Mouse (Mus musculus): ENCODE data around the gene Ccdc89. TPM values are rescaled to one million over a fixed set of nuclear protein-coding genes. Genes with fewer than 3 reads are reported as not detected.

Ccdc89 gene
- polyA plus RNA-seq, 1 experiment from 2014 or later: 1.5 TPM

- no peaks in the 10 kb centered on the region for H3K9me3 ChIP-seq (ENCODE audit: control insufficient read depth, low read length)
- H3K36me3 ChIP-seq (ENCODE audit: control insufficient read depth, insufficient read depth, low read length): no peaks in the 10 kb centered on the region
- H3K27me3 ChIP-seq (replicated peaks; ENCODE audit: control insufficient read depth, insufficient read depth, low read length): no peaks in the 10 kb centered on the region
- WGBS: 60% methylated on average over 10 of the region's 10 CpGs
- H3K4me1 ChIP-seq (ENCODE audit: control insufficient read depth, insufficient read depth, low read depth, low read length): peaks cover 10% of the 10 kb centered on the region
- no peak overlapping the region for H3K27ac ChIP-seq (ENCODE audit: low read depth, low read length)
- H3K4me2 ChIP-seq (ENCODE audit: low read length): no peak overlapping the region
- H3K4me3 ChIP-seq (ENCODE audit: low read length): no peak overlapping the region
- no peak overlapping the region for H3K9ac ChIP-seq (ENCODE audit: low read depth, low read length)
- ATAC-seq: no peak
Measured at GRCm38 (mm10) chr7:90460330-90460729, 34.0 kb downstream of the Ccdc89 start.

- no peak for ATAC-seq
Measured at GRCm38 (mm10) chr7:90460930-90461329, 34.6 kb downstream of the Ccdc89 start.

DNA sequence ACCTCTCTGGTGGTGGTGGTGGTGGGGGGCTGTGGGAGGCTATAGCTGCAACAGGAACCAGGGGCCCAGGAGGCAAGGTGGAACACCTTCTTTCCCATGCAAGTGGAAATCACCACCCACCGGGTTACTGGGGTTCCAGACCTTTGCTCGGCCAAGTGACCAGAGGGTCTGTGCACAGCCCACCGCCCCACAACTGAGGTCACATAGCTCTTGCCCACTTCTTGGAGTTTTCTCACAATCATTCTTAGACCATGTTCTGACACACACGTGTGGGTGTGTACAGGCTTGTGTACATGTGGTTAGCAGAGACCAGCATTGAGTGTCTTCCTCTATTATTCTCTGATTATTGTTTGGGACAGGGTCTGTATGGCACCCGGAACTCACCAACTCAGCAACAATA is 35.1 kb downstream of the Ccdc89 start:
- Histone ChIP-seq H3K27me3 (replicated peaks; ENCODE audit: control insufficient read depth, insufficient read depth, low read length) (no peaks in the 10 kb centered on the region), H3K9ac (ENCODE audit: low read depth, low read length) (no peak overlapping the region), H3K4me1 (ENCODE audit: control insufficient read depth, insufficient read depth, low read depth, low read length) (peaks cover under 1% of the 10 kb centered on the region; the same call in 1 of the 2 replicates), H3K4me3 (ENCODE audit: low read length) (no peak overlapping the region), H3K9me3 (ENCODE audit: control insufficient read depth, low read length) (no peaks in the 10 kb centered on the region), H3K27ac (ENCODE audit: low read depth, low read length) (no peak overlapping the region), H3K4me2 (ENCODE audit: low read length) (no peak overlapping the region), H3K36me3 (ENCODE audit: control insufficient read depth, insufficient read depth, low read length) (no peaks in the 10 kb centered on the region)
- WGBS: 96% methylated on average over 5 of the region's 5 CpGs
- ATAC-seq: no peak

More at GRCm38 (mm10) chr7:90460930-90461329, 34.6 kb downstream of the Ccdc89 start:
- H3K4me2 ChIP-seq (ENCODE audit: low read length): no peak overlapping the region
- H3K36me3 ChIP-seq (ENCODE audit: control insufficient read depth, insufficient read depth, low read length): no peaks in the 10 kb centered on the region
- H3K9me3 ChIP-seq (ENCODE audit: control insufficient read depth, low read length): no peaks in the 10 kb centered on the region
- H3K4me1 ChIP-seq (ENCODE audit: control insufficient read depth, insufficient read depth, low read depth, low read length): peaks cover 5% of the 10 kb centered on the region
- H3K9ac ChIP-seq (ENCODE audit: low read depth, low read length): no peak overlapping the region
- H3K27me3 ChIP-seq (replicated peaks; ENCODE audit: control insufficient read depth, insufficient read depth, low read length): no peaks in the 10 kb centered on the region
- no peak overlapping the region for H3K4me3 ChIP-seq (ENCODE audit: low read length)
- no peak overlapping the region for H3K27ac ChIP-seq (ENCODE audit: low read depth, low read length)
- 20% methylated on average over 14 of the region's 14 CpGs for WGBS

- Histone ChIP-seq H3K9ac (ENCODE audit: low read depth, low read length) (no peak overlapping the region), H3K4me3 (ENCODE audit: low read length) (no peak overlapping the region), H3K27me3 (replicated peaks; ENCODE audit: control insufficient read depth, insufficient read depth, low read length) (no peaks in the 10 kb centered on the region), H3K9me3 (ENCODE audit: control insufficient read depth, low read length) (no peaks in the 10 kb centered on the region), H3K4me2 (ENCODE audit: low read length) (no peak overlapping the region), H3K27ac (ENCODE audit: low read depth, low read length) (no peak overlapping the region), H3K4me1 (ENCODE audit: control insufficient read depth, insufficient read depth, low read depth, low read length) (peaks cover 7% of the 10 kb centered on the region), H3K36me3 (ENCODE audit: control insufficient read depth, insufficient read depth, low read length) (peaks cover 10% of the 10 kb centered on the region)
- 77% methylated on average over 2 of the region's 2 CpGs for WGBS
- no peak for ATAC-seq
Measured at GRCm38 (mm10) chr7:90473511-90473910, 47.1 kb downstream of the Ccdc89 start.

DNA sequence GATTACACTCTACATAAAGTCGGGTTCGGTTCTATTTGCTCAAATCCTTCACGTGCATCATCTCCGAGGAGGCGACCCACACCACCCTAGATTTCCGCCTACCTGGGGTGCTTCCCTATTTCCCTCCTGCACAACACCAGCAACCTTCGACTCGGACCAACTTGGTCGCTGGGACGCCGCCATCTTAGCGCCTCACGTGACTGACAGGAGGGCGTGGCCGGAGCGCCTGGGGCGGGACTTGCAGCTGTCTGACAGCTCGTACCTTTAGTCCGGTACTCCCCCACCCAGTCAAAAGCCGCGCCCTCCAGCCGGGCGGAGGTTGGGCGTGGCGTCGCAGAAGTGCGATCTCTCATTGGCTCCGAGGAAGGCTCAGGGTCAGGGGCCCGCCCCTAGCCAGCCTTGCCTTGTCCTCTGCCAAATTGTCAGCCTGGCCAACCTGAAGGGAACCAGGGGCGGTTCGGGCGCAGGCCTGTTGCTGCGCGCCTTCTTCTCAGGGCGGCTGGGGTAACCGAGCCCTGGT is 49.5 kb downstream of the Ccdc89 start, which contains the start of gene Tmem126b:
TSS of gene Tmem126b (minus strand) at position 209 of the 520 bp plus-strand sequence.
- Histone ChIP-seq H3K36me3 (ENCODE audit: control insufficient read depth, insufficient read depth, low read length) (no peaks in the 10 kb centered on the region), H3K27me3 (replicated peaks; ENCODE audit: control insufficient read depth, insufficient read depth, low read length) (no peaks in the 10 kb centered on the region), H3K27ac (ENCODE audit: low read depth, low read length) (peak within 1 kb of the TSS; percentile 92), H3K4me2 (ENCODE audit: low read length) (peak within 1 kb of the TSS; percentile 82), H3K4me3 (ENCODE audit: low read length) (peak within 1 kb of the TSS; percentile 59), H3K4me1 (ENCODE audit: control insufficient read depth, insufficient read depth, low read depth, low read length) (peaks cover 7% of the 10 kb centered on the region), H3K9ac (ENCODE audit: low read depth, low read length) (peak within 1 kb of the TSS; percentile 78), H3K9me3 (ENCODE audit: control insufficient read depth, low read length) (no peaks in the 10 kb centered on the region)
- under 1% methylated on average over 31 of the region's 36 CpGs for WGBS
- peak; percentile 100 for ATAC-seq

GRCm38 (mm10) chr7:90476313-90477245 is 50.2 kb downstream of the Ccdc89 start, which contains the start of gene Dlg2:
Gene Dlg2, plus strand, starts transcription at chr7:90476672.
- ATAC-seq: no peak
- H3K9ac ChIP-seq (ENCODE audit: low read depth, low read length): peak within 1 kb of the TSS; percentile 78
- no peaks in the 10 kb centered on the region for H3K36me3 ChIP-seq (ENCODE audit: control insufficient read depth, insufficient read depth, low read length)
- under 1% methylated on average over 30 of the region's 32 CpGs for WGBS
- peak within 1 kb of the TSS; percentile 59 for H3K4me3 ChIP-seq (ENCODE audit: low read length)
- no peaks in the 10 kb centered on the region for H3K27me3 ChIP-seq (replicated peaks; ENCODE audit: control insufficient read depth, insufficient read depth, low read length)
- peak within 1 kb of the TSS; percentile 92 for H3K27ac ChIP-seq (ENCODE audit: low read depth, low read length)
- peak within 1 kb of the TSS; percentile 82 for H3K4me2 ChIP-seq (ENCODE audit: low read length)
- peaks cover 7% of the 10 kb centered on the region for H3K4me1 ChIP-seq (ENCODE audit: control insufficient read depth, insufficient read depth, low read depth, low read length)
- H3K9me3 ChIP-seq (ENCODE audit: control insufficient read depth, low read length): no peaks in the 10 kb centered on the region

Other genes with a start within 250 kb of the Ccdc89 start
- gene Ccdc83, start 160.8 kb upstream of the Ccdc89 start, polyA plus RNA-seq (2015; fragmentation: Nextera tagmentation; extraction: Ambion mirVana): not detected in 2 replicates
- 7.8 and 7.9 TPM in 2 replicates for gene Sytl2, start 124.3 kb upstream of the Ccdc89 start, polyA plus RNA-seq (2015; fragmentation: Nextera tagmentation; extraction: Ambion mirVana)
- gene Crebzf, start 16.2 kb downstream of the Ccdc89 start, polyA plus RNA-seq (2015; fragmentation: Nextera tagmentation; extraction: Ambion mirVana): 17.0 and 23.2 TPM in 2 replicates
- 123 and 136 TPM in 2 replicates for gene Tmem126a, start 30.7 kb downstream of the Ccdc89 start, polyA plus RNA-seq (2015; fragmentation: Nextera tagmentation; extraction: Ambion mirVana)
- 48.0 and 48.1 TPM in 2 replicates for gene Tmem126b, start 49.4 kb downstream of the Ccdc89 start, polyA plus RNA-seq (2015; fragmentation: Nextera tagmentation; extraction: Ambion mirVana)
- 25.5 and 28.3 TPM in 2 replicates for gene Dlg2, start 50.1 kb downstream of the Ccdc89 start, polyA plus RNA-seq (2015; fragmentation: Nextera tagmentation; extraction: Ambion mirVana)

Data from hindbrain, embryonic 16.5 days (tissue).